Mouse (Mus musculus): ENCODE measurements at regions not wholly inside any gene's neighbourhood (a gene's known extent, or its start where the extent isn't known, plus 50 kb on each side); places are given as distances from the start of the nearest gene placed in this dataset.
A peak's percentile ranks its signal among the peaks of the same experiment; 100 is the strongest.
"Not testable (repeated sequence)": the region's sequence is repeated elsewhere in the genome, so short reads cannot be mapped to it uniquely, and the experiment has no call there.

- TF ChIP-seq POLR2A (IDR thresholded peaks at IDR 0.05; ENCODE audit: insufficient read depth, low read length), result no peak
- no peak for TF ChIP-seq EP300 (IDR thresholded peaks at IDR 0.05; ENCODE audit: insufficient read depth, low read depth, low read length)
- TF ChIP-seq CTCF (IDR thresholded peaks at IDR 0.05; ENCODE audit: low read depth, low read length), result no peak
- Histone ChIP-seq H3K36me3 (ENCODE audit: control insufficient read depth, insufficient read depth, low read length, poor library complexity, severe bottlenecking) (no peaks in the 10 kb centered on the region), H3K4me3 (ENCODE audit: low read depth, low read length) (no peak overlapping the region), H3K9me3 (replicated peaks; ENCODE audit: control insufficient read depth, insufficient read depth, low read length, poor library complexity, severe bottlenecking) (no peaks in the 10 kb centered on the region), H3K9ac (ENCODE audit: low read depth, poor library complexity, severe bottlenecking) (no peak overlapping the region), H3K27ac (ENCODE audit: insufficient read depth, low read length) (no peak overlapping the region), H3K4me1 (ENCODE audit: control insufficient read depth, insufficient read depth, low read length) (no peaks in the 10 kb centered on the region), H3K27me3 (ENCODE audit: control insufficient read depth, insufficient read depth, low read length, poor library complexity, severe bottlenecking) (no peaks in the 10 kb centered on the region)
Measured at GRCm38 (mm10) chr14:35740845-35741244, 70.9 kb downstream of the 4930596D02Rik start.

DNA sequence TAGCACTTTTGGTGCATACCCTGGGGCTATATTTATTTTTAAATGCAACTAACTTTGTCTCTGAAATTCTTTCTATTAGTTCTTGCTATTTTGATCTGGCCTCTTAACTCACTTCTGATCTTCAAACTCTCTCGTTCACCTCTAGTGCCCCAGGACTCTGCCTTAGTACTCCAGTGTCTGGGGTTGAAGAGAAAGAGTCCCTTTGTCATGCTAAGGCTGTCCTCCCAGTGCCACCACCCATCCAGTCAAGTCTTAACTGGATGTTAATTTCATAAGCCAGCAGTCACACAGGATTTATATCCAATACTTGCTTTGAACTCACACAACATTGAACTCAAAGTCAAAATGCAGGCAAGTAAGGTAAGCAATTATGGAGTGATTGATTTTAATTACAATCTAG, 81.1 kb downstream of the 4930596D02Rik start:
- H3K27me3 ChIP-seq (ENCODE audit: control insufficient read depth, insufficient read depth, low read length, poor library complexity, severe bottlenecking), result no peaks in the 10 kb centered on the region
- no peaks in the 10 kb centered on the region for H3K4me1 ChIP-seq (ENCODE audit: control insufficient read depth, insufficient read depth, low read length)
- H3K4me3 ChIP-seq (ENCODE audit: low read depth, low read length), result no peak overlapping the region
- no peaks in the 10 kb centered on the region for H3K36me3 ChIP-seq (ENCODE audit: control insufficient read depth, insufficient read depth, low read length, poor library complexity, severe bottlenecking)
- H3K9ac ChIP-seq (ENCODE audit: low read depth, poor library complexity, severe bottlenecking), result no peak overlapping the region
- H3K9me3 ChIP-seq (replicated peaks; ENCODE audit: control insufficient read depth, insufficient read depth, low read length, poor library complexity, severe bottlenecking), result no peaks in the 10 kb centered on the region
- H3K27ac ChIP-seq (ENCODE audit: insufficient read depth, low read length), result no peak overlapping the region
- no peak for TF ChIP-seq CTCF (IDR thresholded peaks at IDR 0.05; ENCODE audit: low read depth, low read length)
- no peak for TF ChIP-seq EP300 (IDR thresholded peaks at IDR 0.05; ENCODE audit: insufficient read depth, low read depth, low read length)
- no peak for TF ChIP-seq POLR2A (IDR thresholded peaks at IDR 0.05; ENCODE audit: insufficient read depth, low read length)

DNA sequence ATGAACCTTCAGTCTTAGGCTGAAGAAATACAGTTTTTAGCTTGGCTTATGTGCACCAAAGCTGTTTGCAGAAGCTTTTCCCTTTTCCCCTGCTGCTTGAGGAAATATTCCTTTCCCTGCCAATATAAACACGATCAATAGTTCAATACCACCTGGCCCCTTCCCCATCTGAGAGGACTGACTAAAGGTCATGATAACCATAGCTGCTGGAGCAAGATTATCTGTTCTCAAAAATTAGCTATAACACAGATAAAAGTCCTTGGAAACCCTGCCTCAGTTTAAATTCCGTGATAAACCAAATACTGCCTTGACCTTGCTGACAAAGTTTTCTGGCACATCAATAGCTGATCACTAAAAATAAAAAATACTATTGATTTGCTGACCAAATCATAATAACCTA, 126.6 kb downstream of the 4930596D02Rik start:
- no peak overlapping the region for H3K9ac ChIP-seq (ENCODE audit: low read depth, poor library complexity, severe bottlenecking)
- no peak overlapping the region for H3K4me3 ChIP-seq (ENCODE audit: low read depth, low read length)
- no peaks in the 10 kb centered on the region for H3K27me3 ChIP-seq (ENCODE audit: control insufficient read depth, insufficient read depth, low read length, poor library complexity, severe bottlenecking)
- H3K4me1 ChIP-seq (ENCODE audit: control insufficient read depth, insufficient read depth, low read length), result no peaks in the 10 kb centered on the region
- H3K36me3 ChIP-seq (ENCODE audit: control insufficient read depth, insufficient read depth, low read length, poor library complexity, severe bottlenecking), result no peaks in the 10 kb centered on the region
- H3K27ac ChIP-seq (ENCODE audit: insufficient read depth, low read length), result no peak overlapping the region
- TF ChIP-seq CTCF (IDR thresholded peaks at IDR 0.05; ENCODE audit: low read depth, low read length) (no peak), POLR2A (IDR thresholded peaks at IDR 0.05; ENCODE audit: insufficient read depth, low read length) (no peak), EP300 (IDR thresholded peaks at IDR 0.05; ENCODE audit: insufficient read depth, low read depth, low read length) (no peak)
- H3K9me3 ChIP-seq (replicated peaks; ENCODE audit: control insufficient read depth, insufficient read depth, low read length, poor library complexity, severe bottlenecking), result peaks cover 9% of the 10 kb centered on the region; the same call in 1 of the 2 replicates

GRCm38 (mm10) chr14:35673090-35673489, 138.7 kb downstream of the 4930596D02Rik start:
- no peaks in the 10 kb centered on the region for H3K4me1 ChIP-seq (ENCODE audit: control insufficient read depth, insufficient read depth, low read length)
- no peaks in the 10 kb centered on the region for H3K36me3 ChIP-seq (ENCODE audit: control insufficient read depth, insufficient read depth, low read length, poor library complexity, severe bottlenecking)
- H3K9ac ChIP-seq (ENCODE audit: low read depth, poor library complexity, severe bottlenecking), result no peak overlapping the region
- no peaks in the 10 kb centered on the region for H3K9me3 ChIP-seq (replicated peaks; ENCODE audit: control insufficient read depth, insufficient read depth, low read length, poor library complexity, severe bottlenecking)
- H3K27me3 ChIP-seq (ENCODE audit: control insufficient read depth, insufficient read depth, low read length, poor library complexity, severe bottlenecking), result no peaks in the 10 kb centered on the region
- no peak for TF ChIP-seq CTCF (IDR thresholded peaks at IDR 0.05; ENCODE audit: low read depth, low read length)
- no peak for TF ChIP-seq POLR2A (IDR thresholded peaks at IDR 0.05; ENCODE audit: insufficient read depth, low read length)
- TF ChIP-seq EP300 (IDR thresholded peaks at IDR 0.05; ENCODE audit: insufficient read depth, low read depth, low read length), result no peak
- H3K4me3 ChIP-seq (ENCODE audit: low read depth, low read length), result no peak overlapping the region
- H3K27ac ChIP-seq (ENCODE audit: insufficient read depth, low read length), result no peak overlapping the region

DNA sequence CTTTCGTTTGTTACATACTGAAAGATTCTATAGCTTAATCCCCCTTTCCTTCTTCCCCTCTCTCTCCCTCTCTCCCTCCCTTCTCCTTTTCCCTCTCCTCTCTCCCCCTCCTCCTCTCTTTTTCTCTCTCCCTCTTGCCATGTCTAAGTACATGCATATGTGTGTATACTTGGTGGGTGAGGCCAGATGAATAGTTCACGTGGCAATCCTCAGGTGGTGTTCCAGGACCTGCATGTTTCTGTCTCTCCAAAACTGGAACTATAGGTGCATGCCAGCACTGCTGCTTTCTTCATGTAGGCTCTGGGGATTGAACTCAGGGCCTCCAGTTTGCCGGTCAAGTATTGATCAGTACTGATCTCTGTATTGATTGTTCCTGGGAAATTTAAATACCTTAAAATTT, 161.4 kb downstream of the 4930596D02Rik start:
- Histone ChIP-seq H3K36me3 (ENCODE audit: control insufficient read depth, insufficient read depth, low read length, poor library complexity, severe bottlenecking) (no peaks in the 10 kb centered on the region), H3K4me3 (ENCODE audit: low read depth, low read length) (no peak overlapping the region)

DNA sequence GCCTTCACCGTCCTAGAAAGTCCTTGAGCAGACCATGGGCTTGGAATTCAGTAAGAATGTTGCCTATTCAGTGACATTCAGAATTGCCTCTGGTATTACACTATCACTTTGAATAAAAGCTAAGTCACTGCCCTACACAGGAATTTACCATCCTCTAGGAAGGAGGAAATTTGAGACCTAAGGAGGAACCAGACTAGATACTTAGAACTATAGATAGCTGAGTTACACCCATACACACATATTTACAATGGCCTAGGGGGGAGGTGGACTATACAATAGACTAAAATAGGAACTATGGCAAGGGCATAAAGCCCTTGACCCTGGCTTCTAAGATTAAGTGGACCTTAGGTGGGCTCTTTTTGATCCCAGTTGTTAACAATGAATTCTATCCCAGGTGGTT, 162.1 kb downstream of the 4930596D02Rik start:
- not testable (repeated sequence) for H3K27me3 ChIP-seq (ENCODE audit: control insufficient read depth, insufficient read depth, low read length, poor library complexity, severe bottlenecking); H3K9ac ChIP-seq (ENCODE audit: low read depth, poor library complexity, severe bottlenecking); H3K36me3 ChIP-seq (ENCODE audit: control insufficient read depth, insufficient read depth, low read length, poor library complexity, severe bottlenecking); H3K4me1 ChIP-seq (ENCODE audit: control insufficient read depth, insufficient read depth, low read length); H3K4me3 ChIP-seq (ENCODE audit: low read depth, low read length); H3K27ac ChIP-seq (ENCODE audit: insufficient read depth, low read length); H3K9me3 ChIP-seq (replicated peaks; ENCODE audit: control insufficient read depth, insufficient read depth, low read length, poor library complexity, severe bottlenecking)

More for the DNA sequence above, 161.4 kb downstream of the 4930596D02Rik start:
- TF ChIP-seq CTCF (IDR thresholded peaks at IDR 0.05; ENCODE audit: low read depth, low read length) (no peak), POLR2A (IDR thresholded peaks at IDR 0.05; ENCODE audit: insufficient read depth, low read length) (no peak), EP300 (IDR thresholded peaks at IDR 0.05; ENCODE audit: insufficient read depth, low read depth, low read length) (no peak)
- H3K27ac ChIP-seq (ENCODE audit: insufficient read depth, low read length), result peak overlapping the region; percentile 38; the same call in 1 of the 2 replicates
- H3K9me3 ChIP-seq (replicated peaks; ENCODE audit: control insufficient read depth, insufficient read depth, low read length, poor library complexity, severe bottlenecking), result no peaks in the 10 kb centered on the region
- no peak overlapping the region for H3K9ac ChIP-seq (ENCODE audit: low read depth, poor library complexity, severe bottlenecking)
- H3K27me3 ChIP-seq (ENCODE audit: control insufficient read depth, insufficient read depth, low read length, poor library complexity, severe bottlenecking), result no peaks in the 10 kb centered on the region
- H3K4me1 ChIP-seq (ENCODE audit: control insufficient read depth, insufficient read depth, low read length), result no peaks in the 10 kb centered on the region

All from ES-Bruce4 (cell line).